Mouse (Mus musculus): ENCODE measurements around the gene Ctnnbip1.

Gene Ctnnbip1

GRCm38 (mm10) chr4:149523961-149524360 lies 5.9 kb downstream of the Ctnnbip1 start:
- peak; percentile 24 for DNase-seq

DNA sequence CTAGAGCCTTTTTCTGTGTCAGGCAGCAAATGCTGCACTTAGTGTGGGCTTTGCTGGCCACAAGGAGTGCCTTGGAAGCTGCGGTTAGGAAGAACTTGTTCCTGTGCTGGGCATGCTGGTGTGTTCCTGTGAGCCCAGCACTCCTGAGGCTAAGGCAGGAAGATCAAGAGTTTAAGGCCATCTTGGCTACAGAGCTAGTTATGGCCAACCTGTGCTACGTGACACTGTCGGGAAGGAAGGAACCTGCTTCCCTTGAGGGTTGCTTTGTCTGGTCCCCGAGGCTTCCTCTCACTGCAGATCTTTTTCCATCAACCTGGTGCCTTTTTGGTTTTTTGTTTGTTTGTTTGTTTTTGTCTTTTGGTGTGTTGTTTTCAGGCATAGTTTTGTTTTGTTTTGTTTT lies 7.1 kb downstream of the Ctnnbip1 start:
- DNase-seq = no peak

DNA sequence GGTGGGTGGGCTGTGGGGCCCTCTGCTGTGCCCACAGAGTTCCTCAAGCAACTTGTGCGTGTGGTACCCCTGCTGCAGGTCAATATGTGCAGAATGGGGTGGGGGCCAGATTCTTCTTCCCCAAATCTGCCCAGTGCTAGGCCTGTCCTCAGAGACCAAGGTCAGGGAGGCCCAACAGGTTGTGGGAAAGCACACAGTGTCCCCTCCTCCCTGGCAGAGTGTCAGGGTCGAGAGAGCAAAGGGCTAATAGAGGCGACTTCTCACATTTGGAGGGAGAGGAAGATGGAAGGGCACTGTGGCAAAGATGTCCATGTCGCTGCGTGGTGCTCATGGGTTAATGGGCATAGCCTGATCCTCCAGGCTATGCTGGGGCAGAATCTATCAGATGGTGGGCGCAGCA lies 7.8 kb downstream of the Ctnnbip1 start:
- DNase-seq = peak; percentile 51

DNA sequence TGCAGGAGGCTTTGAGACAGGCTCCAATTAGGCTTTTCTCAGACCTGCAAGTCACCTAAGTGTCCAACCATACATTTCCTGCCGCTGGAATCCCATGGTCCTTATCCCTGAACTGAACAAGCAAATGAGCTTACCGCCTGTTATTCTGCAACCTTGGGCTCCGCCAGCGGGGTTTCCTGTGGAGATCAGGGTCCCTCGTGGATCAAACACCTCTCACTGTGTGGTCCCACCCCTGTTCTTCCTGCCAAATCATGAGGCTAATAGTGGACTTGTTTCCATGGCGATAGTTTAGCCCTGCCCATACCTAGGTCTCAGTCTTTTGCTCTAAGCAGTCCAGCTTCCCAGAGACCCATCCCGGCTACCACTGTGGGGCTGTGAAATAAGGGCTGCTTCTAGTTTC lies 8.3 kb downstream of the Ctnnbip1 start:
- DNase-seq = no peak

GRCm38 (mm10) chr4:149527621-149528354 lies 9.8 kb downstream of the Ctnnbip1 start:
- no peak for DNase-seq

DNA sequence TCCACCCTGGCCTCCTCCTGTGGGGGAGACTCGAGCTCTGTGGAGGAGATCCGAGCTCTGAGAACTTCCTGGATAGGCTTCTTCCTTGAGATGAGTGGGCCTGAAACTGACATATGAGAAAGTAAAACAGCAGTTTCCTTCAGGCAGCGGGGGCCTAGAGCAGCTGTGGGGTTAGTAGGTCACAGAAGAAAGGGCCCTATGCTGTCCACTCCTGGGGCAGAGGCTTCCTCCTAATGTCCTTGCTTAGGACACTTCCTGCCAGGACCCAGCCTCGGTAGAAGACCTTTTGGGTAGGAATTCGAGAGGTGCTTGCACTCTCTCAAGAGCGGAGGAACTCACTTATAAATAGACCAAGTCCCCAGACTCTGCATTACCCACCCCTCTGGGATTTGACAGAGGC lies 11.7 kb downstream of the Ctnnbip1 start:
- no peak for DNase-seq

- DNase-seq = no peak
Observed at GRCm38 (mm10) chr4:149539441-149539840, 21.4 kb downstream of the Ctnnbip1 start.

DNA sequence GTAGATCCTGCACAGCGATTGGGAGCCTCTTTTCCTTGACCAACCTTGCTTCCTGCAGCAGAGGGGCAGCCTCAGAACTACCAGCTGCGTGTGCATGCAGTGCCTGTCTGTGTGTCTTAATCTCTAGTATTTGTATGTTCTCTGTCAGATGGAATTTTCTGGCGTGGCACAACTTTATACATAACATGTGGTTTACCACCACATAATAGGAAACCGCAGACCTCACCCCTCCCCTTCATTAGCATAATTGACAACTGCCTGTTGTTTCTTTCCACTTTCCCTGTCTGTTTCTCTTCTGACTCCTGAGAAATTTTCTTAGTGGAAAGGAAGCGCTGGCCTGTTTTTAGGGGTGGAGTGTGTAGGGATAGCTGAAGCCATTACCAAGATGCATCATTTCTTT lies 23.9 kb downstream of the Ctnnbip1 start:
- no peak for DNase-seq

- DNase-seq = no peak
Observed at GRCm38 (mm10) chr4:149542431-149542830, 24.4 kb downstream of the Ctnnbip1 start.

DNA sequence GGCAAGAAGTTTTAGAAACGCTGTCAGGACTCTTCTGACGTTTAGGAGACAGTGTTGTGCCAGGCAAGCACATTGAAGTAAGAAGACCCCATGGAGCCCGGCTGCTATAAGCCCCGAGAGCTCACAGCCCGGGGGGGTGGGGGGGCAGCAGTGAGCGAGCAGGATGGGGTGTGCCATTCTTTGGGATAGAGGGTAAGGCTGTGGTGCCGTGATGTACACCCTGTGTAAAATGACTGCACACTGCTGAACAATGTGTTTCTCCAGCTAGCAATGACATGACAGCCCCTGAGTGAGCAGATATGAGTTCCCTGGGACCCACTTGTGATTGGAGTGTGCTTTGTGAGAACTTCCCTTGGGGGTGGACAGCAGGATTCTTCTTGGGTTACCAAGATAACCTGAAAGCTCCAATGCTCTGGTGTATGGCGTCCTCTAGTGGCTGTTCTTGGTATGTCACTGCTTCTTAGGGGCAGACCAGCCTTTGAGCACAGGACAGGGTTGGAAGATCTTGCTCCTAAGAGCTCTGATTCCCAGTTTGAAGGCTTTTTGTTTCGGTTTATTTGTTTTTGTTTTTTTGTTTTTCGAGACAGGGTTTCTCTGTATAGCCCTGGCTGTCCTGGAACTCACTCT lies 25.0 kb downstream of the Ctnnbip1 start:
- peak; percentile 92 for DNase-seq

DNA sequence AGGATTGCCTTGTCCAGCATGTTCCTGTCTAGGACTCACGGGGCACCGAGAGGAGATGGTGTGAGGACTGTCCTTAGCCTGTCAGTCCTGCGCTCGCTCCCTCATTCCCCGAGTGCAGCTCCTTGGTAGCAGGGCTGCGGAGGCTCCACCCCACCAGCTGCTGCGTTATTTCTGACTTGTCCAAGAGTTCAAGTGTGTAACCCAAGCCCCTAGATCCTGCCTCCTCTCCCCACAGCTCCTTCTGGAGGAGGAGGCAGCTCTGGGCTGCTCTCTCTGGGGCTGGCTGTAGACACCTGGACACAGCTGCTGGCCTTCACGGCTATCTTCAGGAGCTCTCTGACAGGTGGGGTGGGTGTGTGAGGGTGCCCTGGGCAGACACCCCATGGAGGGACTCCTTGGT lies 26.9 kb downstream of the Ctnnbip1 start:
- no peak for DNase-seq

GRCm38 (mm10) chr4:149546797-149547444 lies 28.9 kb downstream of the Ctnnbip1 start:
- no peak for DNase-seq

- DNase-seq = no peak
Observed at GRCm38 (mm10) chr4:149547523-149547922, 29.5 kb downstream of the Ctnnbip1 start.

- DNase-seq = peak; percentile 88
Observed at GRCm38 (mm10) chr4:149549221-149549925, 31.3 kb downstream of the Ctnnbip1 start.

DNA sequence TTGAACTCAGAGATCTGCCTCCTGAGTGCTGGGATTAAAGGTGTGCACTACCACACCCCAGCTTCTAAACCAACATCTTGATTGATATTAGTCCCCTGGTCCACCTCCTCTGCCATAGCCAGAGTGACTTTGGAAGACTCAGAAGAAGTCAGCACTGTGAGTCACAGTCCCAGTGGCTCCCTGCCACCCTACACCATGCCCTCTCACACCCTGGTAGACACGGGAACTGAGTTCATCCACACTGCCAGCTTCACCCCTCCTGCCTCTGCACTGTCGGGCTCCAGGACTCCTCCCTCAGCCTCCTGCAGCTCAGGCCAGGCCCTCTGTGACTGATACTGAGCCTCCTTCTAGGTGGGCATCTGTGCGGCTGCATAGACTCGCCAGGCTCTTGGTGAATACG lies 32.8 kb downstream of the Ctnnbip1 start:
- no peak for DNase-seq

- DNase-seq = no peak
Observed at GRCm38 (mm10) chr4:149551696-149552095, 33.7 kb downstream of the Ctnnbip1 start.

DNA sequence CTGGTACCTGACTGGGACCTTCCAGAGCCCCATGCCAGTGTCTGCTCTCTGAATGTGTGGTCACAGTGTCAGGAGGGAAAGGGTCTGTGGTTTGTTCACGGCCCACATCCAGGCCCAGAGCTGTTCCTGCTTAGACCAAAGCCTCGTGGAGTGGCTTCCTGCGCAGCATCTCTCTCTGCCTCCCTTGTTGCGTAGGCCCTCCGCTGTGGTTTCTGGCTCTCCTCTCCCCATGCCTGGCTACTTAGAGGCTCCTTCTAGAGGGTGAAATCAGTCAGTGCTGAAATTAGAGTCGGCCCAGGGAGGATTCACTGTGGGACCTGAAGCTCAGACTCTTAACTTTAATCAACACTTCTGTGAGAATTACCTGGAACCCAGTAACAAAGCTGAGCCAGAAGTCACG lies 35.8 kb downstream of the Ctnnbip1 start:
- DNase-seq = no peak

GRCm38 (mm10) chr4:149556111-149556510 lies 38.1 kb downstream of the Ctnnbip1 start:
- DNase-seq = no peak

DNA sequence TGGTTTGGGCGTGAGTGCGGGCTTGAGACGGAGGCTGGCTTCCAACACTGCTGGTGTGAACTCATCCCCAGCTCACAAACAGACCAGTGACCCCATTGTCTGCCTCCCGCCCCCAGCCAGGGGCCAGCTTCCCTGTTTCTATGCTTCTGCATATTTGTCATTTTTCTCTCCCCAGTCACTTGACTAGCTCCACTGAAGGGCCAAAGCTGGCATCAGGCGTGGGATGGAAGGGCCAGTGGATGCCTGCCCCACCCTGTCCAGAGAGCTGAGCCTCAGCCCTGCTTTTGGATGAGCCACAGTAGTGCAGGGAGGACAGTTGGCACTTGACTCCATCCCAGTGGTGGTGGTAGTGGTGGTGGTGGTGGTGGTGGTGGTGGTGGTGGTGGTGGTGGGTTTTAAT lies 39.9 kb downstream of the Ctnnbip1 start:
- DNase-seq = no peak

DNA sequence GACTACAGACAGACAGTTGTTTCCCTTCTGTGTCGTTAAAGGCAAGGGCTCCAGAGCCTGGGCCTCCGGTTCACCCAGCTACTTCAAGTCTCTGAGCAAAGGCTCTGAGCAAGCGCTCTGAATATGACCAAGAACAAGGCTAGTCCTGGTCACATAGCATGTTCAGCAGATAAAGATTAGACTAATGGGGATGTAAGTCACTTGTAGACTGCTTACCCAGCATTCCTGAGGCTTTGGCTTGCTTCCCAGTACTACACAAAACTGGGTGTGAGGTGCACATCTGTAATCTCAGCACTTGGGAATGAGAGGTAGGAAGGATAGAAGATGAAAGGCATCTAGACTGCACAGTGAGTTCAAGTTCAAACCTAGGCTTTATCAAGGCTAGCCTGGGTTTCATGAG lies 40.4 kb downstream of the Ctnnbip1 start:
- DNase-seq = no peak

- DNase-seq = no peak
Observed at GRCm38 (mm10) chr4:149561392-149561791, 43.4 kb downstream of the Ctnnbip1 start.

- DNase-seq = no peak
Observed at GRCm38 (mm10) chr4:149561986-149562904, 44.2 kb downstream of the Ctnnbip1 start.
